Mouse (Mus musculus): ENCODE measurements at regions not wholly inside any gene's neighbourhood (a gene's known extent, or its start where the extent isn't known, plus 50 kb on each side); places are given as distances from the start of the nearest gene placed in this dataset.

DNA sequence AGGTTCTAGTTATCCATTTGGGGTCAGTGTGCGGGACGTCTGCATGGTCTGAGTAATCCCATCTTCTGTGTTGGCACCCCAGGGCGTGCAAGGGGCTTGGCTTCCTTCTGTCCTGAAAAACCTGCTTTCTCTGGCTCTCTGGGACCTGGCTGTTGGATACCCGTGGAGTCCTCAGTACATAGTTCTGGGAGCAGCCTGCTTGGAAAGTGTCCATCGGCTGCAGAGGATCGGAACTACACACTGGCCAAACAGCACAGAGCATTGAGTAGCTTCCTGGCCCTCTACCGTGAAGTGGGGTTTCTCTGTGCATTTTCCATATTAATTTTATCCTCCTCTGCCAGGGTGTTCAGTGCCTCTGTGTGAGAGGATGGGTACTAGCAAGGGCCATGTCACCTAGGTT is 170.7 kb upstream of the Mrps10 start:
- TF ChIP-seq CTCF (IDR thresholded peaks at IDR 0.05; ENCODE audit: low read depth, low read length) (no peak), GATA1 (IDR thresholded peaks at IDR 0.05; ENCODE audit: borderline replicate concordance, low read length) (no peak), GATA2 (IDR thresholded peaks at IDR 0.05; ENCODE audit: borderline replicate concordance, low read depth, low read length) (no peak), POLR2AphosphoS5 (IDR thresholded peaks at IDR 0.05; ENCODE audit: insufficient replicate concordance, low read depth, low read length) (no peak)
